Mouse (Mus musculus) ES-E14 (cell line): Measurements from ENCODE around the gene Rgs6. TPM values are rescaled to one million over a fixed set of nuclear protein-coding genes. Genes with fewer than 3 reads are reported as not detected.

Experiments
- DNase-seq: peaks from one replicate; pipeline ENCODE4 v3.0.0-alpha.2; 2013; ENCODE audit warnings: low read depth, low spot score
- H3K27ac ChIP-seq: 2 replicates; pipeline ENCODE4 v1.5.1; 2012; ENCODE audit warnings: low read depth, mild to moderate bottlenecking, low read length, moderate library complexity, mixed read lengths; ENCODE audit not compliant: poor library complexity, insufficient read depth, severe bottlenecking
- H3K36me3 ChIP-seq: 2 replicates; pipeline ENCODE4 v1.6.1; 2012; ENCODE audit warnings: mild to moderate bottlenecking, low read length, moderate library complexity, mixed read lengths; ENCODE audit not compliant: control insufficient read depth, poor library complexity, insufficient read depth, severe bottlenecking
- H3K4me1 ChIP-seq, 2 experiments: fragments of 150-350 bp in 1 of 2; sonication (generic) in 1 of 2; 2 replicates each; pipeline ENCODE4 v1.6.1; 2012; ENCODE audit warnings: low read length in 2 of 2, mild to moderate bottlenecking in 1 of 2, mixed read lengths in 1 of 2; ENCODE audit not compliant: control insufficient read depth in 2 of 2, insufficient read depth in 2 of 2, poor library complexity in 1 of 2
- H3K4me3 ChIP-seq, 2 experiments: fragments of 150-350 bp in 1 of 2; sonication (generic) in 1 of 2; 2 replicates each; pipeline ENCODE4 v1.5.1; 2012; ENCODE audit warnings: low read length in 2 of 2, low read depth in 1 of 2, mild to moderate bottlenecking in 1 of 2, mixed read lengths in 1 of 2; ENCODE audit not compliant: insufficient read depth in 1 of 2, poor library complexity in 1 of 2, severe bottlenecking in 1 of 2
- H3K9ac ChIP-seq: 2 replicates; pipeline ENCODE4 v1.6.1; 2012; ENCODE audit warnings: low read depth, mild to moderate bottlenecking, low read length, mixed read lengths; ENCODE audit not compliant: poor library complexity, insufficient read depth, severe bottlenecking
- H3K9me3 ChIP-seq: fragments of 150-350 bp; sonication (generic); 2 replicates; pipeline ENCODE4 v1.6.1; 2012; ENCODE audit warnings: low read depth, mild to moderate bottlenecking, low read length; ENCODE audit not compliant: control insufficient read depth, insufficient read depth
- CHD2 ChIP-seq: IDR thresholded peaks from 2 replicates; pipeline ENCODE4 v1.6.1; 2014; ENCODE audit warnings: mild to moderate bottlenecking, low read depth, low read length, inconsistent platforms
- HCFC1 ChIP-seq: IDR thresholded peaks from 2 replicates; pipeline ENCODE4 v1.6.1; 2012; ENCODE audit warnings: low read length, inconsistent platforms, borderline replicate concordance; ENCODE audit not compliant: insufficient read depth
- MAFK ChIP-seq: IDR thresholded peaks from 2 replicates; pipeline ENCODE4 v1.6.1; 2014; ENCODE audit warnings: mild to moderate bottlenecking, low read depth, low read length, inconsistent platforms; ENCODE audit not compliant: insufficient read depth
- ZC3H11A ChIP-seq: IDR thresholded peaks from 2 replicates; pipeline ENCODE4 v1.6.1; 2012; ENCODE audit warnings: low read depth, mild to moderate bottlenecking, inconsistent platforms, low read length, borderline replicate concordance
- ZNF384 ChIP-seq: IDR thresholded peaks from 2 replicates; pipeline ENCODE4 v1.6.1; 2012; ENCODE audit warnings: low read depth, low read length, inconsistent platforms
- in situ Hi-C, 2 experiments: fragments of 600-800 bp; cut with MboI; formaldehyde crosslinking; loops; one replicate each; pipeline ENCODE4 v1.15.1; 2025; ENCODE audit warnings: low sequenced_read_pairs in 2 of 2, inconsistent platforms in 1 of 2; ENCODE audit not compliant: unreplicated experiment in 2 of 2
- total RNA-seq: library from RNA; depleted of rRNA; stranded (reverse); fragments of 300-350 nt; gene quantifications from 2 replicates; pipeline ENCODE4 v1.2.3, GENCODE M21; 2012

Gene Rgs6
- total RNA-seq, 1 experiment = 0.49 TPM

DNA sequence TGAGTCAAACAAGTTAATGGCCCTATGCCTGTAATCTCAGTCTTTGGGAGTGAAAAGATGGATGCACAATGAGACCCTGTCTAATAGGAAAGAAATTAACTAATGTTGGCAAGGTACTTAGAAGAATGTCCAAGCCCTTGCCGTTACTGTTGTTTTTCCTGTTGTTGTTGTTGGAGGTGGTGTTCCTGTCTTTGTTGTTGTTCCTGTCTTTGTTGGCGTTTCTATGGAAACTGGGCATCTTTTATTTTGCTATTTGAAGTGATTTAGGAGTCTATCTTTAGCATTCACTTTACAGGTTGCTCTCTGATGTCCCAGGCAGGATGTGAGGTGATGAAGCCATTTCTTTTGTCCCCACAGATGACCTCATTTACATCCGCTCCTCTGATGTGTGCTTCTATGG is 180.6 kb downstream of the Rgs6 start:
- H3K27ac ChIP-seq = no peak overlapping the region
- DNase-seq = no peak
- in situ Hi-C loops = no loop called here
- H3K9ac ChIP-seq = no peak overlapping the region
- TF ChIP-seq MAFK (no peak), CHD2 (no peak), HCFC1 (no peak), ZC3H11A (no peak), ZNF384 (no peak)
- H3K9me3 ChIP-seq = no peaks in the 10 kb centered on the region
- no peaks in the 10 kb centered on the region for H3K4me1 ChIP-seq
- H3K4me3 ChIP-seq = no peak overlapping the region
- no peaks in the 10 kb centered on the region for H3K36me3 ChIP-seq

DNA sequence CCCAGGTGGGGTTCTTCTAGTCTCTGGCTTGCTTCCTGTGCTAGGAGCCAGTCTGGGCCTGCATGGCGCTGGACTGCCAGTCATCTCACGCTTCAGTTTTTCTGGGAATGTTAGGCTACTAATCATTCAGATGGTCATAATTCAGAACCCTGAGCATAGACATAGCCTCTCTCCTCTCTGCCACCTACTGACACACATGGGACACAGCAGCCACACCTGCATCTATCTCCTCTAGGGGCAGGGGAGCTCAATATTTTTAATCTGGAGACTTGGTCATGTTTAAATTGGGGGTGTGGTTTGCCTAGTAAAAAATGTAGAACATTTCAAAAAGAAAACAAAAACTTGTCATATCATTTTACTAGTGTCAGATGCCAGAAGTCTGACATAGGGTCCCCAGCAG is 184.1 kb downstream of the Rgs6 start:
- in situ Hi-C loops = no loop called here
- TF ChIP-seq HCFC1 (no peak), ZC3H11A (no peak), ZNF384 (no peak), MAFK (no peak), CHD2 (no peak)

DNA sequence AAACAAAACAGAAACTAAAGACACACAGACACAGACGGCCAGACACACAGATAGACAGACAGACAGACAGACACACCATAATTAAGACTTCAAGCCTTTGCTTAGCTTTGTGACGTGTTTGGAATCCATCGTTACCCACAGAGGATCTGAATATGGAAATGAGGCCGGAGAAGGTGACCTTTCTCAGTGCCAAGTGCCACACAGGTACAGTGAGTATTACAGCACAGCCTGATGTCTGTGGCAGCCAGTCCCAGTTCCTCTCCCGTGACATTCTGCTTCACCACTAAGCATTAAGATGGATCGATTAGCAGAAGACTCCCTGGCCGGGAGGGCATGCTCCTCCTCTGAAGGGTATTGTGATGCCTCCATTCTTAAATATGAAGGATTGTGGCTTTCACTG is 186.5 kb downstream of the Rgs6 start:
- H3K9me3 ChIP-seq = no peaks in the 10 kb centered on the region
- H3K9ac ChIP-seq = no peak overlapping the region
- H3K4me1 ChIP-seq = no peaks in the 10 kb centered on the region
- no peak overlapping the region for H3K4me3 ChIP-seq
- no peak for TF ChIP-seq ZNF384
- TF ChIP-seq HCFC1 = no peak
- TF ChIP-seq ZC3H11A = no peak
- TF ChIP-seq CHD2 = no peak
- no peak for TF ChIP-seq MAFK
- no peaks in the 10 kb centered on the region for H3K36me3 ChIP-seq
- DNase-seq = no peak
- no peak overlapping the region for H3K27ac ChIP-seq
- in situ Hi-C loops = no loop called here

More for the DNA sequence above, 184.1 kb downstream of the Rgs6 start:
- Histone ChIP-seq H3K4me3 (no peak overlapping the region), H3K4me1 (no peaks in the 10 kb centered on the region), H3K36me3 (no peaks in the 10 kb centered on the region), H3K9me3 (no peaks in the 10 kb centered on the region), H3K27ac (no peak overlapping the region), H3K9ac (no peak overlapping the region)
- no peak for DNase-seq

DNA sequence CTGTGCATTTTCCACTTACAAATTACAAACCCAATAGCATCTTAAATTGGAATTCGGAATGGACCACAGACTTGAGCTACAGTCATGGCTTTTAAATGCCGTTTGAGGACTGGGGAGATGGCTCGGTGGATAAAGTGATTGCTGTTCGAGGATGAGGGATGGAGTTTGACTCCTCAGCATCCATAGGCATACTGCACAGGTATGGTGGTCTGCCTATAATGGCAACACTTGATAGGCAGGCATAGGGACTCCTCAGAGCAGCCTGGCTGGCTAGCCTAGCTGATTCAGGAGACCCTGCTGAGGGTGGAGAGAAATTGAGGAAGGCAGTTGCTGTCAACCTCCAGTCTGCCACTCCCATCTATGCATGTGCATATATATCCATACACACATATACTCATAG is 188.6 kb downstream of the Rgs6 start:
- no peaks in the 10 kb centered on the region for H3K36me3 ChIP-seq
- no peak overlapping the region for H3K4me3 ChIP-seq
- no peak for DNase-seq
- H3K4me1 ChIP-seq = no peaks in the 10 kb centered on the region
- H3K27ac ChIP-seq = no peak overlapping the region
- in situ Hi-C loops = no loop called here
- no peak overlapping the region for H3K9ac ChIP-seq
- TF ChIP-seq MAFK (no peak), ZC3H11A (no peak), HCFC1 (no peak), CHD2 (no peak), ZNF384 (no peak)
- no peaks in the 10 kb centered on the region for H3K9me3 ChIP-seq

DNA sequence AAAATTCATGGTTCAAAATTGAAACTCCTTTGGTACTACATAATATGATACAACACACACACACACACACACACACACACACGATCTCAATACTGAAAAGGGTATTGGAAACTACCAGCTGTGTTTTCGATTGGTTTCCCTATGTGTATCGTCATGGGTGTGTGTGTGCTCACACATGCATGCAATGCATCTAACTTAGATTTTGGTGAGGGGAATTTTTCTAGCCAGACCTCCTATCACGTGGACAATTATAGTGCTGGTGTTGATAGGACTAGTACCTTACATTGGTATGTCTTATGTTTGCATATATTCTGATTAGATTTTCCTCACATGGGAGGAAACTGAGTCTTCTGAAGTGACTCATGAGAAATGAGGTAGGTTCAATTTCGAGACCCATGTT is 192.8 kb downstream of the Rgs6 start:
- in situ Hi-C loops = no loop called here
- Histone ChIP-seq H3K27ac (no peak overlapping the region), H3K36me3 (no peaks in the 10 kb centered on the region), H3K4me1 (no peaks in the 10 kb centered on the region), H3K9ac (no peak overlapping the region), H3K9me3 (no peaks in the 10 kb centered on the region), H3K4me3 (no peak overlapping the region)
- DNase-seq = no peak
- TF ChIP-seq MAFK (no peak), ZNF384 (no peak), HCFC1 (no peak), ZC3H11A (no peak), CHD2 (no peak)
